Mouse (Mus musculus) layer of hippocampus, postnatal 14 days (tissue): ENCODE results near the gene Gkn2. TPM values are rescaled to one million over a fixed set of nuclear protein-coding genes. Genes with fewer than 3 reads are reported as not detected.

ENCODE experiments used
- DNase-seq, 2 experiments: peaks; one replicate each; pipeline ENCODE4 v3.0.0; 2021 to 2022; ENCODE audit warnings: low spot score in 2 of 2, mixed read lengths in 1 of 2
- total RNA-seq, 2 experiments: library from RNA; stranded (reverse); gene quantifications; 2 replicates each; pipeline ENCODE4 v1.2.3; 2021

Gene Gkn2
- total RNA-seq, 2 experiments from 2014 or later, result not detected

DNA sequence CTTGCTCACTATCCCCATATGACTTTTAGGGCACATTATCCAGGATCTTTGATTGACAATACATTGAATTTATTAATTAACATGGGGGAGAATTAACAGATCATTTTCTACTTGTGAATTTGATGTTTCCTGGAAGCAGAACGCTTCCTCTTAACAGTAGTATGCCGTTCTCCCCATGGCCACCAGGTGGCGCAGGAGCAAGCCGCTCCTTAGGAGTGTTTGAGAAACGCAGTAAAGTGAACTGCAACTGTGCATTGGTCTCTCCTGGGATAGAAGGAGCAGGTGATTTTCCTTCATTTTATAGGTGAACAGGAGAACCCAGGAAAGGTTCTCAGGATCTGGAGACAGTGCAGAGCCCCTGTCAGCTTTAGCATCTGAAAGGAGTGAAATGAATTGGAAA lies 26.0 kb downstream of the Gkn2 start:
- DNase-seq, result peak; percentile 66 to 82

DNA sequence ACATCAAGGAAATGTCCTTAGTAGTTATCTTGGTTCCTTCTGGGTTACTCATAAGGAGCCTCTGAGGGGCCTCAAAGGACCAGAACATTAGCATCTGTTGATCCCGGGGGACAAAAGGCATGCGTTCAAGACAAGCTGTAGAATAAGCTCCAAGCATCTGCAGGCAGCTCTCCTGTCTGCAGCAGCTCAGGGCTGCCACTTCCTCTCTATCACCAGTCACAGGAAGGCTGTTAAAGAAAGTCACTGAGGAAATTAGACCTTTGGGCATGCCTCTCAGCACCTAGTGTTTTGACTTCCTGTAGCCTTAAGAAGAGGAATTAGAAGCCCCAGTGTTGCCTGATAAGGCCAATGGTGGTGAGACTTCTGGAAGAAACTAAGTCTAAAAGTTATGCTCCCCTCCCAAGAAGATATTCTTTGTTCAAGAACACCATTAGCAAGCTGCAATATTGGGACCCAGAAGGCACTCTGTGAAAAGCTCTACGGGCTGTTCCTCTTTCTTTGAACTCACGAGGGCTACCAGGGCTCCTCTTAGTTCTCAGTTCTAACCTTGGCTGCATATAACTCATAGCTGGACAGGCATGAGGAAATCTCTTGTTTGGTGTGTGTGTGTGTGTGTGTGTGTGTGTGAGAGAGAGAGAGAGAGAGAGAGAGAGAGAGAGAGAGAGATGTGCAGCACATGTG lies 26.9 kb downstream of the Gkn2 start:
- DNase-seq, result no peak

- DNase-seq, result no peak
Observed at GRCm38 (mm10) chr6:87401456-87401855, 28.3 kb downstream of the Gkn2 start.

GRCm38 (mm10) chr6:87412011-87412410 lies 38.9 kb downstream of the Gkn2 start:
- no peak for DNase-seq

- no peak for DNase-seq
Observed at GRCm38 (mm10) chr6:87422304-87422703, 49.1 kb downstream of the Gkn2 start.

DNA sequence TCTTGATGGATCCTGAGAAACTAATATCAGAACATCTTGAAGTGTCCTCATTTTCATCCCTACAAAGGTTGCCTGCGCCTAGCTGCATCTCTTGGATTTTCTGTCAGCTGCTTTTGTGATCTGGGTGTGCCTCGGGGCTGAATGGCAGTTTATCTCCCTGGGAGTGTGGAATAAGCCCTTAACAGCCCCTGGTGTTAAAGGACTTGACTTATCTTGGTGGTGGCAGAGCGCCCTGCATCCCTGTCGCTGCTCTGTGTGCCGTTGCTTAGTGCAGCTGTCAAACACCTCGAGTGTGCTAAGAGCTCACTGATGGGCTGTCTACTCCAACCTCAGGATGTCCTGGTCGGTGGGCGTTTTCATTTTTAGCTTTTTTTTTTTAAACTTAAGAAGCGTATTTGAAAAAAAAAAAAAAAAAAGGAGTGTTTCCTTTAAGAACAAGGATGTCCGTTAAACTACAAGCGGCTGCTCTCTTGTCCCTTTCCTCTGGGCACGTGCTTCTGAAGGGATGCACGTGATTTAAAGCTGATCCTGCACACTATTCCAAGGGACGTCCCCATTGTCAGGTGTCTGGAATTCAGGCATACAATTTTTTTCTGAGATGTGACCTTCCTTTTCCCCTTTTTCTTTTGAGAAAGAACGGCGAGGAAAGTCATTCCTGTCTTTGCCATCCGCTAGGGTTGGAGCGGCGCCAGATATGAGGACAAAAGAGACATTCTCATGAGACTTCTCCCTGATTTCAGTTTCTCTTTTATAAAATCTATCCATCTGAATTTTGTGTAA lies 51.1 kb downstream of the Gkn2 start:
- DNase-seq, result peak; percentile 9 to 11

DNA sequence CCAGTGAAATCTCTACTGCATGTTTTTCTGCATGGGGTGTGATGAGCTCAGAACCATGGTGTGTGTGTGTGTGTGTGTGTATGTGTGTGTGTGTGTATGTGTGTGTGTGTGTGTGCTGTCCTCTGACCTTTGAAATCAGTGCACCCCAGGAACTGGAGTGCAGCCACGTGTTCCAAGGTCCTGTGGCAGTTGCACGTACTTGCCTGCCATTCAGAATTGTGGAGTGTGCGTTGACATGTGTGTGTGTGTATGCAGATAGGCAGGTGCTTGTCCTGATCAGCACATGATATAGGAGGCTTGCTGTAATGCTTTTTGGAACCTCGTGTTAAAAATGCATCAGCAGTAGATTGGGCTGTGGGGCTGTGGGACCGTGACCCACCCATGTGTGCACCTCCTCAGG lies 53.8 kb downstream of the Gkn2 start:
- no peak for DNase-seq

DNA sequence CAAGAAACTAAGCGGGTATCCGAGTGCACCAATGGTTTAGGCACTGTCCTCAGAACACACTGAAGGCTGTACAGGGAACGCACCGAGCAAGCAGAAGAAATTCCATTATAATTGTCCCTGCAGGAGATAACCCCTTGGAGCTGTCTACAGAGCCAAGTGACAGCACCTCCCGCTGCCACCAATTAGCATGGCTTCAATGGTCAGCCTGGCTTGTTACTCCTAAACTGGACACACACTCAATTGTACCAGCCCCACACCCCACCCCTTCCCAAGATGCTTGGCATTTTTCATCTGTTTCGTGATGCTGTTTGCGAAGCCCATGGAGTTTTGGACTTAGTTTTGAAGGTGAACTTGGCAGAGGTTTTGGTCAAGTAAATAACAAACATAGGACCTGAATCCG lies 54.5 kb downstream of the Gkn2 start:
- no peak for DNase-seq

DNA sequence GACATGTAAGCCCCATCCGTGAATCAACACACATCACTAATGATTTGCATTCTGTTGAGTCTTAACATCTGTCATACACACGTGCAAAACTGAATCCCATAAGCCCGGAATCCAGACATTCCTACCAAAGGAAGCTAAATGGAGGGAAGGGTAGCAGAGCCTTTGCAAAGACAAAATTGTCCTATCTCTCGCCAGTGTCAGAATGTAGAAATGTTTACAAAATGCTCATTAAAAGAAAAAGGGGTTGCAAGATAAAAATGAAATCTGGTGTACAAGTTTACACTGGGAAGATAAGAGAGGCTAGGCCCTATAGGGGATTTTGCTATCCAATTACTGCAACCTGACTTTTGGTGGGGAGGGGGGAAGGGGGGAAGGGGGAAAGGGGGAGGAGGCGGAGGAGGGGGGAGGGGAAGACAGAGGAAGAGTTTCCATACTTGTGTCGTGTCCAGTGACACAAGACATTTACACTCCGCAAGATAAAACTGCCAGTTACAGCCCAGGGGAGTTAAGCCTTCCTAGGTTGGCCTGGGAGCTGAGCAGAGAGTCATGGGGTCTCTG lies 55.4 kb downstream of the Gkn2 start, which contains the start of gene Bmp10:
Gene Bmp10, plus strand, starts transcription at position 508 of the 558 bp plus-strand sequence.
- no peak for DNase-seq

Other genes starting within 250 kb of the Gkn2 start
- gene Antxr1, start 37.5 kb upstream of the Gkn2 start, total RNA-seq, result 10 to 100 TPM; 14.2 to 15.2 TPM
- not detected for gene Gkn1, start 22.4 kb upstream of the Gkn2 start, total RNA-seq
- 1 to 10 TPM; 1.4 to 4.3 TPM for gene Gkn3, start 15.6 kb downstream of the Gkn2 start, total RNA-seq
- not detected for gene Bmp10, start 55.6 kb downstream of the Gkn2 start, total RNA-seq
- 1 to 10 TPM; 2.7 to 3.3 TPM for gene Arhgap25, start 159.9 kb downstream of the Gkn2 start, total RNA-seq
- gene Prokr1, start 217.4 kb downstream of the Gkn2 start, total RNA-seq, result under 1 TPM; 0.48 to 0.55 TPM